Mouse (Mus musculus) E14TG2a.4 (cell line): ENCODE data around the gene Agtr1b.

Source experiments
- CTCF ChIP-seq: conservative IDR thresholded peaks from 2 replicates; pipeline ENCODE4 v1.5.1; 2014; ENCODE audit warnings: low read length
- NANOG ChIP-seq: IDR thresholded peaks from 2 replicates; pipeline ENCODE4 v1.6.1; 2014; ENCODE audit warnings: borderline replicate concordance, low read length, mixed read lengths
- POU5F1 ChIP-seq: IDR thresholded peaks from 2 replicates; pipeline ENCODE4 v1.6.1; 2014; ENCODE audit warnings: low read length, borderline replicate concordance

DNA sequence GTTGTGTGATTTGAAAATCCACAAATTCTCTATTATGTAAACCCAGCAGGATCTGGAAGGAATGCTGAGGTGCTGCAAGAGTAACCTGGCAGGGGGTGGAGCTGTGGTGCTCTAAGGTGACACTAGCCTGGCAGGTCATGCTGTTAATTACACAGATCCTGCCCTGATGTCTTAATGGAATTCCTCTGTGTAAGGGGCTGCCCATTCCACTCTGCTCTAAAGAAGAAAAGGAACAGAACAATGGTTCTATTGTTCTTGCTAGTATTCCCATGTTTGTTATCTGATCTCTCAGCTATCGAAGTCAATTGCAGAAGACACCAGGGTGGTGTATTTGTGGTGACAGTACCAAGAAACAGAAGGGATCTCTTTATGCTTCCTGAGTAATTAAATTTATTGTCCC lies 49.7 kb downstream of the Agtr1b start:
- no peak for TF ChIP-seq CTCF
- TF ChIP-seq NANOG, result peak; percentile 93
- TF ChIP-seq POU5F1, result no peak
